Mouse (Mus musculus): ENCODE measurements around the gene Sppl2c. TPM values are rescaled to one million over a fixed set of nuclear protein-coding genes. Genes with fewer than 3 reads are reported as not detected.

Sppl2c gene
- polyA plus RNA-seq, 1 experiment from 2014 or later: not detected

GRCm38 (mm10) chr11:104157603-104158259 lies 28.4 kb upstream of the Sppl2c start:
- peaks cover 5% of the 10 kb centered on the region for H3K4me1 ChIP-seq (ENCODE audit: insufficient read depth, low read length)
- H3K36me3 ChIP-seq (ENCODE audit: insufficient read depth, low read length): no peaks in the 10 kb centered on the region
- peak overlapping the region; percentile 56 for H3K4me2 ChIP-seq (replicated peaks; ENCODE audit: low read depth, low read length)
- peak overlapping the region; percentile 35 for H3K4me3 ChIP-seq (ENCODE audit: low read length)
- peak; percentile 90 for ATAC-seq (ENCODE audit: low FRiP score, low TSS enrichment)
- no peak overlapping the region for H3K27ac ChIP-seq (ENCODE audit: low read length)
- 5% methylated on average over 23 of the region's 23 CpGs for WGBS
- 0 out of 2 replicates have a peak overlapping the region, but pooled peaks have one; percentile 37 for H3K9ac ChIP-seq (replicated peaks; ENCODE audit: low read length)
- H3K27me3 ChIP-seq (ENCODE audit: insufficient read depth, low read length): peaks cover 9% of the 10 kb centered on the region
- no peaks in the 10 kb centered on the region for H3K9me3 ChIP-seq (ENCODE audit: low read length)

GRCm38 (mm10) chr11:104158260-104158907 lies 27.7 kb upstream of the Sppl2c start:
- WGBS: 5% methylated on average over 17 of the region's 17 CpGs
- Histone ChIP-seq H3K27me3 (ENCODE audit: insufficient read depth, low read length) (peaks cover 9% of the 10 kb centered on the region), H3K27ac (ENCODE audit: low read length) (no peak overlapping the region), H3K9me3 (ENCODE audit: low read length) (no peaks in the 10 kb centered on the region), H3K36me3 (ENCODE audit: insufficient read depth, low read length) (no peaks in the 10 kb centered on the region), H3K4me1 (ENCODE audit: insufficient read depth, low read length) (peaks cover 5% of the 10 kb centered on the region), H3K4me2 (replicated peaks; ENCODE audit: low read depth, low read length) (peak overlapping the region; percentile 56), H3K9ac (replicated peaks; ENCODE audit: low read length) (no peak overlapping the region), H3K4me3 (ENCODE audit: low read length) (peak overlapping the region; percentile 35)
- no peak for ATAC-seq (ENCODE audit: low FRiP score, low TSS enrichment)

GRCm38 (mm10) chr11:104159769-104160272 lies 26.3 kb upstream of the Sppl2c start:
- Histone ChIP-seq H3K27me3 (ENCODE audit: insufficient read depth, low read length) (peaks cover 9% of the 10 kb centered on the region), H3K36me3 (ENCODE audit: insufficient read depth, low read length) (no peaks in the 10 kb centered on the region), H3K4me1 (ENCODE audit: insufficient read depth, low read length) (peaks cover 5% of the 10 kb centered on the region), H3K9me3 (ENCODE audit: low read length) (no peaks in the 10 kb centered on the region), H3K4me2 (replicated peaks; ENCODE audit: low read depth, low read length) (no peak overlapping the region), H3K27ac (ENCODE audit: low read length) (no peak overlapping the region), H3K4me3 (ENCODE audit: low read length) (no peak overlapping the region), H3K9ac (replicated peaks; ENCODE audit: low read length) (no peak overlapping the region)
- WGBS: 68% methylated on average over 4 of the region's 4 CpGs
- no peak for ATAC-seq (ENCODE audit: low FRiP score, low TSS enrichment)

GRCm38 (mm10) chr11:104161153-104161552 lies 25.0 kb upstream of the Sppl2c start:
- ATAC-seq (ENCODE audit: low FRiP score, low TSS enrichment): no peak
- H3K27me3 ChIP-seq (ENCODE audit: insufficient read depth, low read length): peaks cover 9% of the 10 kb centered on the region
- H3K4me1 ChIP-seq (ENCODE audit: insufficient read depth, low read length): peaks cover 5% of the 10 kb centered on the region
- no peak overlapping the region for H3K4me2 ChIP-seq (replicated peaks; ENCODE audit: low read depth, low read length)
- H3K27ac ChIP-seq (ENCODE audit: low read length): no peak overlapping the region
- WGBS: 75% methylated on average over 5 of the region's 5 CpGs
- no peak overlapping the region for H3K9ac ChIP-seq (replicated peaks; ENCODE audit: low read length)
- no peaks in the 10 kb centered on the region for H3K9me3 ChIP-seq (ENCODE audit: low read length)
- no peak overlapping the region for H3K4me3 ChIP-seq (ENCODE audit: low read length)
- H3K36me3 ChIP-seq (ENCODE audit: insufficient read depth, low read length): no peaks in the 10 kb centered on the region

- WGBS: 90% methylated on average over 10 of the region's 10 CpGs
- no peak overlapping the region for H3K9ac ChIP-seq (replicated peaks; ENCODE audit: low read length)
- no peak for ATAC-seq (ENCODE audit: low FRiP score, low TSS enrichment)
- H3K27me3 ChIP-seq (ENCODE audit: insufficient read depth, low read length): 0 out of 2 replicates have a peak, but pooled peaks cover 4% of the 10 kb centered on the region
- H3K9me3 ChIP-seq (ENCODE audit: low read length): no peaks in the 10 kb centered on the region
- H3K27ac ChIP-seq (ENCODE audit: low read length): no peak overlapping the region
- H3K4me2 ChIP-seq (replicated peaks; ENCODE audit: low read depth, low read length): no peak overlapping the region
- H3K36me3 ChIP-seq (ENCODE audit: insufficient read depth, low read length): no peaks in the 10 kb centered on the region
- H3K4me3 ChIP-seq (ENCODE audit: low read length): no peak overlapping the region
- no peaks in the 10 kb centered on the region for H3K4me1 ChIP-seq (ENCODE audit: insufficient read depth, low read length)
These were observed 21.9 kb upstream of the Sppl2c start for GRCm38 (mm10) chr11:104164257-104164656.

GRCm38 (mm10) chr11:104171281-104171781 lies 14.8 kb upstream of the Sppl2c start:
- H3K27me3 ChIP-seq (ENCODE audit: insufficient read depth, low read length): no peaks in the 10 kb centered on the region
- no peaks in the 10 kb centered on the region for H3K4me1 ChIP-seq (ENCODE audit: insufficient read depth, low read length)
- H3K9ac ChIP-seq (replicated peaks; ENCODE audit: low read length): no peak overlapping the region
- no peak for ATAC-seq (ENCODE audit: low FRiP score, low TSS enrichment)
- no peak overlapping the region for H3K4me2 ChIP-seq (replicated peaks; ENCODE audit: low read depth, low read length)
- no peaks in the 10 kb centered on the region for H3K9me3 ChIP-seq (ENCODE audit: low read length)
- H3K36me3 ChIP-seq (ENCODE audit: insufficient read depth, low read length): no peaks in the 10 kb centered on the region
- H3K27ac ChIP-seq (ENCODE audit: low read length): no peak overlapping the region
- no peak overlapping the region for H3K4me3 ChIP-seq (ENCODE audit: low read length)
- 30% methylated on average over 12 of the region's 12 CpGs for WGBS

GRCm38 (mm10) chr11:104178893-104179292 lies 7.2 kb upstream of the Sppl2c start:
- Histone ChIP-seq H3K4me2 (replicated peaks; ENCODE audit: low read depth, low read length) (no peak overlapping the region), H3K4me1 (ENCODE audit: insufficient read depth, low read length) (no peaks in the 10 kb centered on the region), H3K36me3 (ENCODE audit: insufficient read depth, low read length) (no peaks in the 10 kb centered on the region), H3K9ac (replicated peaks; ENCODE audit: low read length) (no peak overlapping the region), H3K27ac (ENCODE audit: low read length) (no peak overlapping the region), H3K9me3 (ENCODE audit: low read length) (no peaks in the 10 kb centered on the region), H3K4me3 (ENCODE audit: low read length) (no peak overlapping the region), H3K27me3 (ENCODE audit: insufficient read depth, low read length) (no peaks in the 10 kb centered on the region)
- ATAC-seq (ENCODE audit: low FRiP score, low TSS enrichment): no peak
- WGBS: 14% methylated on average over 7 of the region's 7 CpGs

- no peaks in the 10 kb centered on the region for H3K9me3 ChIP-seq (ENCODE audit: low read length)
- no peaks in the 10 kb centered on the region for H3K4me1 ChIP-seq (ENCODE audit: insufficient read depth, low read length)
- no peak overlapping the region for H3K4me2 ChIP-seq (replicated peaks; ENCODE audit: low read depth, low read length)
- ATAC-seq (ENCODE audit: low FRiP score, low TSS enrichment): no peak
- H3K27me3 ChIP-seq (ENCODE audit: insufficient read depth, low read length): no peaks in the 10 kb centered on the region
- no peaks in the 10 kb centered on the region for H3K36me3 ChIP-seq (ENCODE audit: insufficient read depth, low read length)
- H3K4me3 ChIP-seq (ENCODE audit: low read length): no peak overlapping the region
- WGBS: 76% methylated on average over 5 of the region's 5 CpGs
- no peak overlapping the region for H3K9ac ChIP-seq (replicated peaks; ENCODE audit: low read length)
- H3K27ac ChIP-seq (ENCODE audit: low read length): no peak overlapping the region
These were observed 6.3 kb upstream of the Sppl2c start for GRCm38 (mm10) chr11:104179804-104180203.

GRCm38 (mm10) chr11:104182141-104182540 lies 4.0 kb upstream of the Sppl2c start:
- 87% methylated on average over 3 of the region's 3 CpGs for WGBS
- no peak for ATAC-seq (ENCODE audit: low FRiP score, low TSS enrichment)
- no peaks in the 10 kb centered on the region for H3K27me3 ChIP-seq (ENCODE audit: insufficient read depth, low read length)
- H3K36me3 ChIP-seq (ENCODE audit: insufficient read depth, low read length): no peaks in the 10 kb centered on the region
- no peak overlapping the region for H3K4me3 ChIP-seq (ENCODE audit: low read length)
- H3K4me1 ChIP-seq (ENCODE audit: insufficient read depth, low read length): no peaks in the 10 kb centered on the region
- H3K27ac ChIP-seq (ENCODE audit: low read length): no peak overlapping the region
- H3K9me3 ChIP-seq (ENCODE audit: low read length): no peaks in the 10 kb centered on the region
- H3K4me2 ChIP-seq (replicated peaks; ENCODE audit: low read depth, low read length): no peak overlapping the region
- no peak overlapping the region for H3K9ac ChIP-seq (replicated peaks; ENCODE audit: low read length)

GRCm38 (mm10) chr11:104186837-104187150 lies 667 bp downstream of the Sppl2c start:
- 94% methylated on average over 9 of the region's 9 CpGs for WGBS
- Histone ChIP-seq H3K27me3 (ENCODE audit: insufficient read depth, low read length) (no peaks in the 10 kb centered on the region), H3K9ac (replicated peaks; ENCODE audit: low read length) (no peak overlapping the region)

More at GRCm38 (mm10) chr11:104186837-104187150, 667 bp downstream of the Sppl2c start:
- Histone ChIP-seq H3K9me3 (ENCODE audit: low read length) (no peaks in the 10 kb centered on the region), H3K27ac (ENCODE audit: low read length) (no peak overlapping the region), H3K36me3 (ENCODE audit: insufficient read depth, low read length) (no peaks in the 10 kb centered on the region), H3K4me3 (ENCODE audit: low read length) (no peak overlapping the region), H3K4me1 (ENCODE audit: insufficient read depth, low read length) (no peaks in the 10 kb centered on the region), H3K4me2 (replicated peaks; ENCODE audit: low read depth, low read length) (no peak overlapping the region)
- ATAC-seq (ENCODE audit: low FRiP score, low TSS enrichment): no peak
